Mouse (Mus musculus): ENCODE measurements around the gene Adgrl3.

GRCm38 (mm10) chr5:81275346-81276047 lies 255.6 kb downstream of the Adgrl3 start:
- TF ChIP-seq POLR2A (IDR thresholded peaks at IDR 0.05; ENCODE audit: low read depth, low read length) (no peak), CTCF (conservative IDR thresholded peaks at IDR 0.05; ENCODE audit: insufficient read depth, insufficient read length, low read depth, low read length) (no peak)
